Mouse (Mus musculus) G1E (cell line): ENCODE data around the gene Wnt4. TPM values are rescaled to one million over a fixed set of nuclear protein-coding genes. Genes with fewer than 3 reads are reported as not detected.
A peak's percentile ranks its signal among the peaks of the same experiment; 100 is the strongest.

Source experiments
- ATAC-seq: 2 replicates; pipeline ENCODE4 v1.8.0; 2016; ENCODE audit warnings: mild to moderate bottlenecking; ENCODE audit not compliant: insufficient number of reproducible peaks, poor library complexity, low FRiP score, severe bottlenecking; ENCODE audit errors: extremely low read depth
- DNase-seq: peaks from one replicate; pipeline ENCODE4 v3.0.0; 2012; ENCODE audit warnings: low spot score
- H3K27me3 ChIP-seq: 2 replicates; pipeline ENCODE4 v1.6.1; 2012; ENCODE audit warnings: mild to moderate bottlenecking, low read length, inconsistent platforms; ENCODE audit not compliant: insufficient read depth
- H3K36me3 ChIP-seq: replicated peaks from 2 replicates; pipeline ENCODE3; 2012; ENCODE audit warnings: mild to moderate bottlenecking, inconsistent platforms
- H3K4me1 ChIP-seq: 2 replicates; pipeline ENCODE4 v1.6.1; 2012; ENCODE audit warnings: low read depth, low read length, inconsistent platforms, mixed read lengths; ENCODE audit not compliant: insufficient read depth
- H3K4me3 ChIP-seq: 2 replicates; pipeline ENCODE4 v1.5.1; 2012; ENCODE audit warnings: low read depth, mild to moderate bottlenecking, inconsistent platforms, low read length, moderate library complexity, mixed read lengths
- H3K9me3 ChIP-seq: replicated peaks from 2 replicates; pipeline ENCODE4 v1.6.1; 2012; ENCODE audit warnings: inconsistent platforms
- CTCF ChIP-seq: IDR thresholded peaks from 2 replicates; pipeline ENCODE4 v1.5.1; 2012; ENCODE audit warnings: low read depth, low read length, inconsistent platforms, mixed read lengths
- GATA1 ChIP-seq: IDR thresholded peaks from 2 replicates; pipeline ENCODE4 v1.6.1; 2012; ENCODE audit warnings: borderline replicate concordance, low read length, inconsistent platforms, mixed read lengths
- GATA2 ChIP-seq: IDR thresholded peaks from 2 replicates; pipeline ENCODE4 v1.6.1; 2012; ENCODE audit warnings: low read depth, low read length, inconsistent platforms, borderline replicate concordance
- POLR2AphosphoS5 ChIP-seq: IDR thresholded peaks from 2 replicates; pipeline ENCODE4 v1.6.1; 2012; ENCODE audit warnings: low read depth, low read length, inconsistent platforms; ENCODE audit not compliant: insufficient replicate concordance
- TAL1 ChIP-seq: conservative IDR thresholded peaks from 2 replicates; pipeline ENCODE4 v1.6.1; 2012; ENCODE audit warnings: low read depth, low read length, inconsistent platforms, mixed read lengths
- polyA plus RNA-seq: library from polyadenylated mRNA; stranded (reverse); fragments of >175 nt; gene quantifications from 2 replicates; pipeline ENCODE4 v1.2.3, GENCODE M21; 2012
- total RNA-seq, 2 experiments: library from RNA; stranded (forward) in 1 of 2; stranded (reverse) in 1 of 2; fragments of 200-1000 nt in 1 of 2; fragments of >200 nt in 1 of 2; fragmentation: Nextera tagmentation in 1 of 2; gene quantifications; 2 replicates each; pipeline ENCODE4 v1.2.3; 2014 to 2017

Wnt4 gene
- total and polyA plus RNA-seq, 3 experiments, result 0.11 TPM; not detected in 2

- Histone ChIP-seq H3K4me1 (peaks cover 33% of the 10 kb centered on the region), H3K27me3 (no peaks in the 10 kb centered on the region), H3K36me3 (peaks cover 68% of the 10 kb centered on the region), H3K4me3 (no peak overlapping the region), H3K9me3 (no peaks in the 10 kb centered on the region)
- no peak for ATAC-seq
- no peak for TF ChIP-seq GATA2
- no peak for TF ChIP-seq POLR2AphosphoS5
- no peak for TF ChIP-seq CTCF
- no peak for TF ChIP-seq GATA1
- no peak for TF ChIP-seq TAL1
- DNase-seq, result no peak
Observed at GRCm38 (mm10) chr4:137336468-137336867, 59.2 kb downstream of the Wnt4 start.

DNA sequence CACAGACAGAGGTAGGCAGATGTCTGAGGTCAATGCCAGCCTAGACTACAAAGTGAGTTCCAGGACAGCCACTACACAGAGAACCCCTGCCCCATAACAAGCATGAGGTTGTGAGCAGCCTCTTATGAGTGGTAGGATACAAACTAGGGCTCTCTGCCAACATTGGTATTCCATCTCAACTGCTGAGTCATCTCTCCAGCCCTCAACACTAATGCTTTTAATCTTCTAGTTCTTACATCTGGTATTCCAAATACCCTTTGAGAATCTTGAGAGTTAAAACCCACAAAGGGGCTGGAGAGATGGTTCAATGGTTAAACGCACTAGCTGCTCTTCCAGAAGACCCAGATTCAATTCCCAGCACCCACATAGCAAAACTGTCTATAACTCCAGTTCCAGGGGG, 62.1 kb downstream of the Wnt4 start:
- no peak for DNase-seq
- peaks cover 59% of the 10 kb centered on the region for H3K36me3 ChIP-seq
- no peak for ATAC-seq

DNA sequence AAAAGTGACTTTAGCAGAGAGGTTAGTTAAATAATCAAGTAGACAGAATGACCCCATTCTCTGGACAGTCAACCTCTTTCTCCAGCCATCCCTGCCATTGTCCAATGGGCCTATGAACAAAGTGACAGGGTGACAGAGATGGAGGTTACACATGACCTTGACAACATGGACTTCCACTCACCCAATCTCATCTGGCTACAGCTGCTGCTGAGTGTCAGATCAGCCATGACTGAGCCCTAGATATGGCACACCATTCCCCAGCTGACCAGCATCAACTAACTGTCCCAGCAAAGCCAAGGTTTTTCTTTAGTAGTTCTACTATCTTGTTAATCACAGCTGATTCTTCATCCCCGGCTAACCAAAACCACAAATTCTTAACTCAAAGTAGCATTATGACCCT, 65.5 kb downstream of the Wnt4 start:
- DNase-seq (no peak), ATAC-seq (no peak)
- Histone ChIP-seq H3K27me3 (no peaks in the 10 kb centered on the region), H3K4me1 (peaks cover 60% of the 10 kb centered on the region), H3K9me3 (no peaks in the 10 kb centered on the region), H3K36me3 (peaks cover 53% of the 10 kb centered on the region), H3K4me3 (no peak overlapping the region)
- no peak for TF ChIP-seq GATA2
- TF ChIP-seq CTCF, result no peak
- no peak for TF ChIP-seq GATA1
- no peak for TF ChIP-seq TAL1
- no peak for TF ChIP-seq POLR2AphosphoS5

More for the DNA sequence above, 62.1 kb downstream of the Wnt4 start:
- TF ChIP-seq TAL1 (no peak), CTCF (no peak), GATA1 (no peak), POLR2AphosphoS5 (no peak), GATA2 (no peak)
- Histone ChIP-seq H3K27me3 (no peaks in the 10 kb centered on the region), H3K4me3 (no peak overlapping the region), H3K9me3 (no peaks in the 10 kb centered on the region), H3K4me1 (peaks cover 43% of the 10 kb centered on the region)

DNA sequence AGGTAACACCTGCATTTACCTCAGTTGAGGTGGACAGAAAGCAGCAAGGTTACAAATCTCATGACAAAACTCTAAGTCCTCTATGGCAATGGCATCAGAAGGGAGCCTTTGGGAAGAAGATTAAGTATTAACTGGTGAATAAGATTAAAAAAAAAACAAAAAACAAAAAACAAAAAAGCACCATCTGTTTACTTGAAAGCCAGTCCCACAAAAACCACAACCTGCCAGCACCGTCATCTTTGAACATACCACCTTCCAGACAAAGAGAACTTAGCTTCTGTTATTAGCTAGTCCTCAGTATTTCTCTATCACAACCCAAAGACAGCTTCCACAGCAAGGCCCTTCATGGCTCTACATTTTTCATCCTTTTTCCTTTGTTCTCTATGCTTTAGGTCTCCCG, 67.8 kb downstream of the Wnt4 start:
- no peaks in the 10 kb centered on the region for H3K9me3 ChIP-seq
- H3K4me3 ChIP-seq, result no peak overlapping the region
- H3K4me1 ChIP-seq, result peaks cover 51% of the 10 kb centered on the region
- H3K36me3 ChIP-seq, result peaks cover 52% of the 10 kb centered on the region
- ATAC-seq, result no peak
- DNase-seq, result no peak
- TF ChIP-seq POLR2AphosphoS5, result no peak
- H3K27me3 ChIP-seq, result no peaks in the 10 kb centered on the region

DNA sequence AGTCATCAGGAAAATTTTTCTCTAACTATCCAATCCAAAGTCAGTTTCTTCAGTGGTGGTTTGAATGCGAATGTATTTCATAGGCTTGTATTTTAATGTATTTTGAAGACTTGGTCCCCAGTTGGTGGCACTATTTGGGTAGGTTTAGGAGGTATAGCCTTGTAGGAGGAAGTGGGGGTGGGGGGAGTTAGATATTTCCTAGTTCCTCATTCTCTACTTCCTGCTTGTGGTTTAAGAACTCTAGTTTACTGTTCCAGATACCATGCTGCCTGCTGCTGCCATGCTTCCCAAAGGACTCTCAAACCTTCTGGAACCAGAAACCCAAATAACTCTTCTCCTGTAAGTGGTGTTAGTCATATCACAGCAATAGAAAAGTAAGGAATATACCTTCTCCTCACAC, 68.5 kb downstream of the Wnt4 start:
- no peaks in the 10 kb centered on the region for H3K9me3 ChIP-seq
- no peak overlapping the region for H3K4me3 ChIP-seq
- peak; percentile 22; the same call in 1 of the 2 replicates for ATAC-seq
- TF ChIP-seq POLR2AphosphoS5 (no peak), GATA1 (no peak), GATA2 (no peak), TAL1 (no peak), CTCF (no peak)
- peaks cover 53% of the 10 kb centered on the region for H3K36me3 ChIP-seq
- H3K27me3 ChIP-seq, result no peaks in the 10 kb centered on the region
- H3K4me1 ChIP-seq, result peaks cover 49% of the 10 kb centered on the region
- peak; percentile 18 for DNase-seq

Other genes with a start within 250 kb of the Wnt4 start
- 15.4 and 16.7 TPM in 2 replicates for gene Zbtb40, start 228.7 kb upstream of the Wnt4 start, total RNA-seq (2014; fragmentation: Nextera tagmentation)
- 13.4 and 14.4 TPM in 2 replicates for gene Zbtb40, start 228.7 kb upstream of the Wnt4 start, total RNA-seq (2017)
- gene Zbtb40, start 228.7 kb upstream of the Wnt4 start, polyA plus RNA-seq, result 10.9 and 17.8 TPM in 2 replicates
- 398 and 443 TPM in 2 replicates for gene Cdc42, start 80.2 kb downstream of the Wnt4 start, total RNA-seq (2014; fragmentation: Nextera tagmentation)
- gene Cdc42, start 80.2 kb downstream of the Wnt4 start, total RNA-seq (2017), result 557 and 569 TPM in 2 replicates
- gene Cdc42, start 80.2 kb downstream of the Wnt4 start, polyA plus RNA-seq, result 16.3 and 21.0 TPM in 2 replicates
- not detected in 2 replicates for gene Cela3a, start 132.3 kb downstream of the Wnt4 start, total RNA-seq (2014; fragmentation: Nextera tagmentation)
- gene Cela3a, start 132.3 kb downstream of the Wnt4 start, total RNA-seq (2017), result not detected in 2 replicates
- not detected in 2 replicates for gene Cela3a, start 132.3 kb downstream of the Wnt4 start, polyA plus RNA-seq
- not detected in 2 replicates for gene Cela3b, start 153.1 kb downstream of the Wnt4 start, total RNA-seq (2014; fragmentation: Nextera tagmentation)
- gene Cela3b, start 153.1 kb downstream of the Wnt4 start, total RNA-seq (2017), result not detected in 2 replicates
- not detected in 2 replicates for gene Cela3b, start 153.1 kb downstream of the Wnt4 start, polyA plus RNA-seq
- not detected in 2 replicates for gene 1700013G24Rik, start 175.8 kb downstream of the Wnt4 start, total RNA-seq (2014; fragmentation: Nextera tagmentation)
- gene 1700013G24Rik, start 175.8 kb downstream of the Wnt4 start, total RNA-seq (2017), result 0.17 and 0.22 TPM in 2 replicates
- not detected in 2 replicates for gene 1700013G24Rik, start 175.8 kb downstream of the Wnt4 start, polyA plus RNA-seq
- gene Hspg2, start 191.3 kb downstream of the Wnt4 start, total RNA-seq (2014; fragmentation: Nextera tagmentation), result not detected in 2 replicates
- gene Hspg2, start 191.3 kb downstream of the Wnt4 start, total RNA-seq (2017), result under 0.01 and 0.05 TPM in 2 replicates
- gene Hspg2, start 191.3 kb downstream of the Wnt4 start, polyA plus RNA-seq, result not detected in 2 replicates